Mouse (Mus musculus): ENCODE results near the gene Gm4922. TPM values are rescaled to one million over a fixed set of nuclear protein-coding genes. Genes with fewer than 3 reads are reported as not detected.

Gm4922 gene
- total RNA-seq (2014; rRNA removed) (not detected in 2 replicates), polyA plus RNA-seq (2015; fragmentation: Nextera tagmentation; extraction: Ambion mirVana) (0.10 and 0.11 TPM in 2 replicates)

- 88% methylated on average over 1 of the region's 1 CpGs for whole genome bisulfite sequencing
- H3K4me2 ChIP-seq (ENCODE audit: low read depth, low read length, poor library complexity, severe bottlenecking) = no peak within 1 kb of the TSS
- no peak for TF ChIP-seq CTCF (IDR thresholded peaks at IDR 0.05)
These were observed at the start of gene Gm4922 for GRCm38 (mm10) chr10:18786693-18787092. Gene Gm4922, minus strand, starts transcription at chr10:18786793.

GRCm38 (mm10) chr10:18835684-18836479 lies 49.3 kb upstream of the Gm4922 start:
- H3K36me3 ChIP-seq (ENCODE audit: insufficient read depth, low read length) = no peaks in the 10 kb centered on the region
- TF ChIP-seq CTCF (IDR thresholded peaks at IDR 0.05) = peak; percentile 68
- H3K9ac ChIP-seq (replicated peaks; ENCODE audit: low read length, poor library complexity, severe bottlenecking) = no peak overlapping the region
- no peak overlapping the region for H3K27ac ChIP-seq (ENCODE audit: low read depth, low read length)
- 61% methylated on average over 6 of the region's 6 CpGs for WGBS
- no peaks in the 10 kb centered on the region for H3K9me3 ChIP-seq (ENCODE audit: low read length)
- no peak for ATAC-seq (ENCODE audit: low FRiP score)
- H3K4me1 ChIP-seq (ENCODE audit: insufficient read depth, low read length) = no peaks in the 10 kb centered on the region
- H3K4me3 ChIP-seq (ENCODE audit: low read depth, low read length) = no peak overlapping the region
- no peaks in the 10 kb centered on the region for H3K27me3 ChIP-seq (ENCODE audit: insufficient read depth, low read length)
- DNase-seq (ENCODE audit: low spot score) = peak; percentile 52
- H3K4me2 ChIP-seq (ENCODE audit: low read depth, low read length, poor library complexity, severe bottlenecking) = no peak overlapping the region

More at GRCm38 (mm10) chr10:18786693-18787092, at the start of gene Gm4922:
- Histone ChIP-seq H3K36me3 (ENCODE audit: insufficient read depth, low read length) (no peaks in the 10 kb centered on the region), H3K9ac (replicated peaks; ENCODE audit: low read length, poor library complexity, severe bottlenecking) (no peak within 1 kb of the TSS), H3K27me3 (ENCODE audit: insufficient read depth, low read length) (no peaks in the 10 kb centered on the region), H3K4me3 (ENCODE audit: low read depth, low read length) (no peak within 1 kb of the TSS), H3K4me1 (ENCODE audit: insufficient read depth, low read length) (no peaks in the 10 kb centered on the region), H3K9me3 (ENCODE audit: low read length) (no peaks in the 10 kb centered on the region), H3K27ac (ENCODE audit: low read depth, low read length) (no peak within 1 kb of the TSS)
- ATAC-seq (ENCODE audit: low FRiP score) (no peak), DNase-seq (ENCODE audit: low spot score) (no peak)

GRCm38 (mm10) chr10:18834389-18834788 lies 47.8 kb upstream of the Gm4922 start:
- no peak for DNase-seq (ENCODE audit: low spot score)
- no peak for ATAC-seq (ENCODE audit: low FRiP score)
- Histone ChIP-seq H3K4me1 (ENCODE audit: insufficient read depth, low read length) (no peaks in the 10 kb centered on the region), H3K36me3 (ENCODE audit: insufficient read depth, low read length) (no peaks in the 10 kb centered on the region), H3K4me3 (ENCODE audit: low read depth, low read length) (no peak overlapping the region), H3K27me3 (ENCODE audit: insufficient read depth, low read length) (no peaks in the 10 kb centered on the region), H3K27ac (ENCODE audit: low read depth, low read length) (no peak overlapping the region), H3K4me2 (ENCODE audit: low read depth, low read length, poor library complexity, severe bottlenecking) (no peak overlapping the region), H3K9me3 (ENCODE audit: low read length) (no peaks in the 10 kb centered on the region), H3K9ac (replicated peaks; ENCODE audit: low read length, poor library complexity, severe bottlenecking) (no peak overlapping the region)
- WGBS = 66% methylated on average over 2 of the region's 2 CpGs
- no peak for TF ChIP-seq CTCF (IDR thresholded peaks at IDR 0.05)

- no peaks in the 10 kb centered on the region for H3K27me3 ChIP-seq (ENCODE audit: insufficient read depth, low read length)
- ATAC-seq (ENCODE audit: low FRiP score) = no peak
- H3K9ac ChIP-seq (replicated peaks; ENCODE audit: low read length, poor library complexity, severe bottlenecking) = no peak overlapping the region
- H3K9me3 ChIP-seq (ENCODE audit: low read length) = no peaks in the 10 kb centered on the region
- TF ChIP-seq CTCF (IDR thresholded peaks at IDR 0.05) = no peak
- no peaks in the 10 kb centered on the region for H3K4me1 ChIP-seq (ENCODE audit: insufficient read depth, low read length)
- H3K36me3 ChIP-seq (ENCODE audit: insufficient read depth, low read length) = no peaks in the 10 kb centered on the region
- no peak overlapping the region for H3K27ac ChIP-seq (ENCODE audit: low read depth, low read length)
- no peak overlapping the region for H3K4me2 ChIP-seq (ENCODE audit: low read depth, low read length, poor library complexity, severe bottlenecking)
- DNase-seq (ENCODE audit: low spot score) = no peak
- no peak overlapping the region for H3K4me3 ChIP-seq (ENCODE audit: low read depth, low read length)
- WGBS = 61% methylated on average over 7 of the region's 7 CpGs
These were observed 45.2 kb upstream of the Gm4922 start for GRCm38 (mm10) chr10:18831823-18832222.

GRCm38 (mm10) chr10:18830359-18830758 lies 43.8 kb upstream of the Gm4922 start:
- no peaks in the 10 kb centered on the region for H3K4me1 ChIP-seq (ENCODE audit: insufficient read depth, low read length)
- H3K4me3 ChIP-seq (ENCODE audit: low read depth, low read length) = no peak overlapping the region
- no peak overlapping the region for H3K27ac ChIP-seq (ENCODE audit: low read depth, low read length)
- WGBS = 85% methylated on average over 4 of the region's 4 CpGs
- no peaks in the 10 kb centered on the region for H3K27me3 ChIP-seq (ENCODE audit: insufficient read depth, low read length)
- no peak overlapping the region for H3K4me2 ChIP-seq (ENCODE audit: low read depth, low read length, poor library complexity, severe bottlenecking)
- no peaks in the 10 kb centered on the region for H3K9me3 ChIP-seq (ENCODE audit: low read length)
- ATAC-seq (ENCODE audit: low FRiP score) (no peak), DNase-seq (ENCODE audit: low spot score) (no peak)
- TF ChIP-seq CTCF (IDR thresholded peaks at IDR 0.05) = no peak
- H3K9ac ChIP-seq (replicated peaks; ENCODE audit: low read length, poor library complexity, severe bottlenecking) = no peak overlapping the region
- no peaks in the 10 kb centered on the region for H3K36me3 ChIP-seq (ENCODE audit: insufficient read depth, low read length)

GRCm38 (mm10) chr10:18827936-18828335 lies 41.3 kb upstream of the Gm4922 start:
- H3K27ac ChIP-seq (ENCODE audit: low read depth, low read length) = no peak overlapping the region
- 34% methylated on average over 2 of the region's 2 CpGs for WGBS
- H3K9ac ChIP-seq (replicated peaks; ENCODE audit: low read length, poor library complexity, severe bottlenecking) = no peak overlapping the region
- no peaks in the 10 kb centered on the region for H3K9me3 ChIP-seq (ENCODE audit: low read length)
- TF ChIP-seq CTCF (IDR thresholded peaks at IDR 0.05) = no peak
- ATAC-seq (ENCODE audit: low FRiP score) = no peak
- DNase-seq (ENCODE audit: low spot score) = no peak
- no peak overlapping the region for H3K4me3 ChIP-seq (ENCODE audit: low read depth, low read length)
- H3K4me2 ChIP-seq (ENCODE audit: low read depth, low read length, poor library complexity, severe bottlenecking) = no peak overlapping the region
- no peaks in the 10 kb centered on the region for H3K27me3 ChIP-seq (ENCODE audit: insufficient read depth, low read length)
- no peaks in the 10 kb centered on the region for H3K4me1 ChIP-seq (ENCODE audit: insufficient read depth, low read length)
- H3K36me3 ChIP-seq (ENCODE audit: insufficient read depth, low read length) = no peaks in the 10 kb centered on the region

Data from midbrain, postnatal 0 days (tissue).